Mouse (Mus musculus) heart, adult 2 months (tissue): ENCODE measurements around the gene Nup205. TPM values are rescaled to one million over a fixed set of nuclear protein-coding genes. Genes with fewer than 3 reads are reported as not detected.

Experiments
- DNase-seq, 2 experiments: peaks; one replicate each; pipeline ENCODE4 v3.0.0; 2021
- H3K27ac ChIP-seq: fragments of 200-600 bp; 2 replicates; pipeline ENCODE4 v1.8.1; 2022
- H3K27me3 ChIP-seq: fragments of 200-500 bp; 2 replicates; pipeline ENCODE4 v1.6.1; 2012; ENCODE audit warnings: mild to moderate bottlenecking, low read length, inconsistent platforms, mixed read lengths; ENCODE audit not compliant: control insufficient read depth, insufficient read depth
- H3K36me3 ChIP-seq: fragments of 200-500 bp; 2 replicates; pipeline ENCODE4 v1.6.1; 2012; ENCODE audit warnings: low read length, inconsistent platforms; ENCODE audit not compliant: control insufficient read depth, insufficient read depth
- H3K4me1 ChIP-seq: fragments of 200-500 bp; 2 replicates; pipeline ENCODE4 v1.6.1; 2011; ENCODE audit warnings: low read length; ENCODE audit not compliant: control insufficient read depth, insufficient read depth
- H3K4me3 ChIP-seq: fragments of 200-600 bp; 2 replicates; pipeline ENCODE4 v1.8.1; 2022
- H3K79me2 ChIP-seq: fragments of 200-500 bp; replicated peaks from 2 replicates; pipeline ENCODE4 v1.6.1; 2012; ENCODE audit warnings: mild to moderate bottlenecking, inconsistent platforms, low read length, moderate library complexity, mixed read lengths; ENCODE audit not compliant: control insufficient read depth, insufficient read depth
- H3K9ac ChIP-seq: fragments of 200-500 bp; 2 replicates; pipeline ENCODE4 v1.6.1; 2012; ENCODE audit warnings: low read depth, mild to moderate bottlenecking, control low read depth, inconsistent platforms, low read length, mixed read lengths
- CTCF ChIP-seq: fragments of 200-600 bp; IDR thresholded peaks from 2 replicates; pipeline ENCODE4 v1.8.1; 2022; ENCODE audit warnings: antibody characterized with exemption, mild to moderate bottlenecking, moderate library complexity
- EP300 ChIP-seq: fragments of 200-500 bp; IDR thresholded peaks from 2 replicates; pipeline ENCODE4 v1.6.1; 2011; ENCODE audit warnings: low read depth, low read length, control low read depth; ENCODE audit not compliant: insufficient read depth
- POLR2A ChIP-seq: fragments of 200-500 bp; IDR thresholded peaks from 2 replicates; pipeline ENCODE4 v1.6.1; 2011; ENCODE audit warnings: mild to moderate bottlenecking, low read depth, low read length, control low read depth; ENCODE audit not compliant: insufficient read depth
- WGBS: fragments of 180-500 bp; shearing (Covaris S2); methylation state at CpG from one replicate; pipeline ENCODE4 v1.1.7; 2018; 5-methylcytosine and 5-hydroxymethylcytosine counted together
- intact Hi-C: fragments of 180-260 bp; cut with DNase I; formaldehyde crosslinking; loops from one replicate; pipeline ENCODE4 v1.15.1; 2025
- polyA plus RNA-seq: library from polyadenylated mRNA; depleted of rRNA; stranded (reverse); fragments of >200 nt; gene quantifications from 2 replicates; pipeline ENCODE4 v1.2.3, GENCODE M21; 2012
- total RNA-seq, 2 experiments: library from RNA; stranded (reverse); gene quantifications; 2 replicates each; pipeline ENCODE4 v1.2.3; 2021

Nup205 gene
- total and polyA plus RNA-seq, 3 experiments: 5.6 to 14.9 (median 12.4) TPM

GRCm38 (mm10) chr6:35257626-35258190, 80.5 kb downstream of the Nup205 start:
- peak overlapping the region; percentile 68 for H3K27ac ChIP-seq
- TF ChIP-seq CTCF: no peak
- no peak for TF ChIP-seq EP300
- TF ChIP-seq POLR2A: no peak
- WGBS: 76% methylated on average over 13 of the region's 13 CpGs
- peaks cover 26% of the 10 kb centered on the region for H3K36me3 ChIP-seq
- intact Hi-C loops: no loop called here
- H3K9ac ChIP-seq: no peak overlapping the region
- DNase-seq: no peak
- no peak overlapping the region for H3K4me3 ChIP-seq
- H3K4me1 ChIP-seq: peaks cover 30% of the 10 kb centered on the region
- no peaks in the 10 kb centered on the region for H3K27me3 ChIP-seq
- H3K79me2 ChIP-seq: peaks cover 4% of the 10 kb centered on the region

GRCm38 (mm10) chr6:35258922-35259321, 81.7 kb downstream of the Nup205 start:
- H3K36me3 ChIP-seq: peaks cover 22% of the 10 kb centered on the region
- no peaks in the 10 kb centered on the region for H3K27me3 ChIP-seq
- H3K27ac ChIP-seq: peak overlapping the region; percentile 68
- peaks cover 4% of the 10 kb centered on the region; the same call in 1 of the 2 replicates for H3K79me2 ChIP-seq
- TF ChIP-seq EP300 (no peak), CTCF (peak; percentile 24)
- 87% methylated on average over 2 of the region's 2 CpGs for WGBS
- no peak overlapping the region for H3K4me3 ChIP-seq
- peaks cover 28% of the 10 kb centered on the region for H3K4me1 ChIP-seq
- DNase-seq: no peak
- H3K9ac ChIP-seq: no peak overlapping the region
- intact Hi-C loops: no loop called here

GRCm38 (mm10) chr6:35259526-35259925, 82.3 kb downstream of the Nup205 start:
- no peak for TF ChIP-seq CTCF
- H3K4me1 ChIP-seq: peaks cover 24% of the 10 kb centered on the region
- intact Hi-C loops: no loop called here
- H3K27ac ChIP-seq: peak overlapping the region; percentile 68
- peak; percentile 39 to 53 for DNase-seq
- H3K36me3 ChIP-seq: peaks cover 18% of the 10 kb centered on the region
- 17% methylated on average over 5 of the region's 5 CpGs for WGBS
- peaks cover 2% of the 10 kb centered on the region; the same call in 1 of the 2 replicates for H3K79me2 ChIP-seq
- H3K27me3 ChIP-seq: no peaks in the 10 kb centered on the region
- no peak overlapping the region for H3K4me3 ChIP-seq
- H3K9ac ChIP-seq: peak overlapping the region; percentile 45; the same call in 1 of the 2 replicates

DNA sequence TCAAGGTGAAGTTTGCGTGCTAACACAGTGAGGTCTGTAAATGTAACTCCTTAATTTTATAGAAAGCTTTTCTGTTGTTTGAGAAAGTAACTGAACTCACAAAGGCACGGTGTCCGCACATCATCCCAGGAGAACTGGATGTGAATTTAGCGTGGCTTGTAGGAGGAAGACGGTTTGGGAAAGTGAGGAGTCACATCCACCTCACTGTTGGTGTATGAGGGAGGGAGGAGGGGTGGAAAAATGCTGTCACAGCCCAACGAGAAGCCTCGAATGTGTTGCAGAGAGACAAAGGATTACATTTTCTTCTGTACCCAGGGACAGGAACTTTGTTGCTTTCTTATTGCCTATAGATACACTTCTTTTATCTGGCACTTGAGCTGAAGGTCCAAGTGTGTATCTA, 83.3 kb downstream of the Nup205 start:
- DNase-seq: no peak
- no peak overlapping the region for H3K4me3 ChIP-seq
- H3K9ac ChIP-seq: no peak overlapping the region
- peaks cover 17% of the 10 kb centered on the region for H3K4me1 ChIP-seq
- H3K36me3 ChIP-seq: peaks cover 18% of the 10 kb centered on the region
- TF ChIP-seq POLR2A (no peak), EP300 (no peak)
- H3K27ac ChIP-seq: no peak overlapping the region
- WGBS: 54% methylated on average over 7 of the region's 7 CpGs
- intact Hi-C loops: no loop called here
- no peaks in the 10 kb centered on the region for H3K27me3 ChIP-seq
- peaks cover 2% of the 10 kb centered on the region; the same call in 1 of the 2 replicates for H3K79me2 ChIP-seq

GRCm38 (mm10) chr6:35265580-35266278, 88.5 kb downstream of the Nup205 start:
- no peaks in the 10 kb centered on the region; the same call in 1 of the 2 replicates for H3K79me2 ChIP-seq
- intact Hi-C loops: no loop called here
- 49% methylated on average over 15 of the region's 15 CpGs for WGBS
- peaks cover 2% of the 10 kb centered on the region; the same call in 1 of the 2 replicates for H3K36me3 ChIP-seq
- no peak for DNase-seq
- H3K27ac ChIP-seq: no peak overlapping the region; the same call in 1 of the 2 replicates
- H3K9ac ChIP-seq: no peak overlapping the region
- H3K4me1 ChIP-seq: peaks cover 3% of the 10 kb centered on the region
- no peak overlapping the region for H3K4me3 ChIP-seq
- 0 out of 2 replicates have a peak, but pooled peaks have one; percentile 38 for TF ChIP-seq POLR2A
- TF ChIP-seq EP300: peak; percentile 75; the same call in 1 of the 2 replicates
- TF ChIP-seq CTCF: no peak
- H3K27me3 ChIP-seq: no peaks in the 10 kb centered on the region

GRCm38 (mm10) chr6:35268711-35269110, 91.5 kb downstream of the Nup205 start:
- Histone ChIP-seq H3K4me3 (no peak overlapping the region), H3K27ac (no peak overlapping the region), H3K4me1 (peaks cover 3% of the 10 kb centered on the region), H3K27me3 (no peaks in the 10 kb centered on the region), H3K9ac (no peak overlapping the region), H3K79me2 (no peaks in the 10 kb centered on the region), H3K36me3 (no peaks in the 10 kb centered on the region)
- 95% methylated on average over 13 of the region's 13 CpGs for WGBS
- intact Hi-C loops: no loop called here
- TF ChIP-seq POLR2A (no peak), CTCF (no peak), EP300 (no peak)
- no peak for DNase-seq
